Mouse (Mus musculus): Measurements from ENCODE around the gene Klhl1. TPM values are rescaled to one million over a fixed set of nuclear protein-coding genes. Genes with fewer than 3 reads are reported as not detected.

Gene Klhl1
- polyA plus RNA-seq, 1 experiment from 2014 or later = 0.14 TPM

DNA sequence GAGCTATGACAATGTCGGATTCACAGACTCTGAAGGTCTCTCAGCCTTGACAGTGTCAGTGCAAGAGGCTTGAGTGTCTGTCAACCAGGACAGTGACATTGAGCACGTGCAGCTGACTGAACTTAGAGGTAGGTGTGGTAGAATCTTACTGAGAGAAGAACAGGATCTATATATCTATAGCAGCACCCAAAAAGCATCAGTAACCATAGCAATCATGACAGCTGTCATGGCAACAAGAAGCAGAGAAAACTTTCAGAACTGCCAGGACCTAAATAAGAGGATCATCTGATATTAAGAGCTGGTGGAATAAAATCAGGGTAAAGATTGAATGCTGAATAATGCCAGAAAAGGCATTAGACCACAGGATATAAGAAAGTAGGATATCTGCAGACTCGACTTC is 453.0 kb downstream of the Klhl1 start:
- WGBS = 65% methylated on average over 3 of the region's 3 CpGs
- TF ChIP-seq CTCF (IDR thresholded peaks at IDR 0.05; ENCODE audit: low read depth) = no peak
- H3K4me2 ChIP-seq (replicated peaks; ENCODE audit: low read depth) = no peak overlapping the region
- no peaks in the 10 kb centered on the region for H3K36me3 ChIP-seq (ENCODE audit: control insufficient read depth, insufficient read depth)
- no peak overlapping the region for H3K27ac ChIP-seq (ENCODE audit: low read depth, low read length)
- no peak for ATAC-seq
- no peak overlapping the region for H3K4me3 ChIP-seq (ENCODE audit: low read depth, low read length)
- H3K9ac ChIP-seq (ENCODE audit: low read depth, low read length) = no peak overlapping the region
- H3K4me1 ChIP-seq (replicated peaks; ENCODE audit: control insufficient read depth, insufficient read depth, low read length) = no peaks in the 10 kb centered on the region
- no peaks in the 10 kb centered on the region for H3K27me3 ChIP-seq (replicated peaks; ENCODE audit: control insufficient read depth, insufficient read depth, low read length)
- H3K9me3 ChIP-seq (ENCODE audit: control insufficient read depth) = no peaks in the 10 kb centered on the region

Data from intestine, postnatal 0 days (tissue).